Mouse (Mus musculus): ENCODE results near the gene Zfp575.
"Not testable (repeated sequence)": the region's sequence is repeated elsewhere in the genome, so short reads cannot be mapped to it uniquely, and the experiment has no call there.

The Zfp575 gene

DNA sequence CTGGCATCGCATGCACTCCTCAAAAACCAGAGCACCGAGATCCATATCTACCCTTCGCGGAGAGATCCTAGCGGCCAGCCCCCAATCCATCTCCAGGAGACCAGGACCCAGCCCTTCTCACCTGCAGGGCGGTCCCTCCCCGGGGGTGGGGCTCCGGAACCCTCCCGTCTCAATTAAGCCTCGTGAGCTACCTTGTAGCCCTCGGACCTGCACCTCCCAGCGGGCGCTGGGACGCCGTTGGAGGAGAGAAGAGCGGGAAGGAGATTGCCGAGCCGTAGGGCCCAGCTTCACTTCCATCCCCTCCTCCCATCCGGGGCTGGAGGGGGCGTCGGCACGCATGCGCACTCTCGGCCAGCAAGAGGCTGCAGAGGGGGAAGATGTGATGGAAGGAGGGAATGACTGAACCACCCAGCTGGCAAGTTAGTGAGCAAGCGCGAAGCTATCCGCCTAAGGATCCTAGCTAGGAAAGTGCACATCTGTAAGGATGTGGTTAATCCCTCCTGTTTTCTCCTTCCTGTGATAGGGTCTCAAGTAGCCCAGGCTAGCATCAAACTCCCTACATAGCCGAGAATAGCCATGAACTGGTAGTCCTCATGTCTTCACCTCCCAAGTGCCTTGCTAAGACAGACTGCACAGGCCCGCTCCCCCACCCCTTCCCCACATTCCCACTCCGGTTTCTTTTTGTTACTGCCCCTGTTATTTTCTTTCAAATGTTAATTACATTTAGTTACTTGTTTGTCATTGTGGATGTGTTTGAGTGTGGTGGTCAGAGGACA is at the start of gene Zfp575, which contains the start of gene Ethe1:
Gene Zfp575 (minus strand): TSS at position 312 of the 776 bp plus-strand sequence.
Gene Ethe1 (plus strand): TSS at position 214 of the 776 bp plus-strand sequence.
- DNase-seq (ENCODE audit: extremely low read depth, low read depth), result no peak

DNA sequence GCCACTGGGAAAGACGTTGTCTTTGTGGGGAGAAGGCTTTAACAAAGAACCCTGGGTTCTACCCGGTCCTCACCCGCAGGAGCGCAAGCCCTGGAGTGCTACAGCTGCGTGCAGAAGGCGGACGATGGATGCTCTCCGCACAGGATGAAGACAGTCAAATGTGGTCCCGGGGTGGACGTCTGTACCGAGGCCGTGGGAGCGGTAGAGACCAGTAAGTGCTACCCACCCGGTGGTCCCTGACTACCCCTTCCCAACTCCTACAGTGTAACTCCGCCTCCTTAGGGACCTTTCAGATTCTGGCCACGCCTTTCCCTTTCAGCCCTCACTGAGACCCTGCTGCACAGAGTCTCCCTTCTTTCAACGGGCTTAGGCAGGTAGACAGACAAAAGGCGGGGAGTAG is 49.6 kb upstream of the Zfp575 start:
- no peak for DNase-seq (ENCODE audit: extremely low read depth, low read depth)

DNA sequence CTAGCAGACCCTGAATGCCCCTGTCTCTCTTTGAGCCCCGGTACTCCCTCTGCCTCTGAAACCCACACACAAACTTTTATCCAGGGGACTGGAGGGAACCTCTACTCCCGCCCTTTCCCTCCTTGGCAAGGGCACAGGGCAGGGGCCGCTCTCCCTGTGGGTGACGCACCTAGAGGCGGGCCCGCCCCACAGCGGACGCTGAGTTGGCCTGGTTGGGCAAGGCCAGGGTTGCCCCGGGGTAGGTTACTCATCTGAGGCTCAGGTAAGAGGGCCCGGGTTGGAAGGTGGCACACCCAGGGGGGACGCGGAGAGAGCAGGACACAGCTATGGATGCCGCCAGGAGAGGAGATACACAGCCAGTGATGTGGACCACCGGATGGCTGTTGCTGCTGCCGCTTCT is 48.8 kb upstream of the Zfp575 start, which contains the start of gene Lypd3:
Gene Lypd3 (plus strand): TSS at position 287 of the 400 bp plus-strand sequence.
- DNase-seq (ENCODE audit: extremely low read depth, low read depth), result no peak

DNA sequence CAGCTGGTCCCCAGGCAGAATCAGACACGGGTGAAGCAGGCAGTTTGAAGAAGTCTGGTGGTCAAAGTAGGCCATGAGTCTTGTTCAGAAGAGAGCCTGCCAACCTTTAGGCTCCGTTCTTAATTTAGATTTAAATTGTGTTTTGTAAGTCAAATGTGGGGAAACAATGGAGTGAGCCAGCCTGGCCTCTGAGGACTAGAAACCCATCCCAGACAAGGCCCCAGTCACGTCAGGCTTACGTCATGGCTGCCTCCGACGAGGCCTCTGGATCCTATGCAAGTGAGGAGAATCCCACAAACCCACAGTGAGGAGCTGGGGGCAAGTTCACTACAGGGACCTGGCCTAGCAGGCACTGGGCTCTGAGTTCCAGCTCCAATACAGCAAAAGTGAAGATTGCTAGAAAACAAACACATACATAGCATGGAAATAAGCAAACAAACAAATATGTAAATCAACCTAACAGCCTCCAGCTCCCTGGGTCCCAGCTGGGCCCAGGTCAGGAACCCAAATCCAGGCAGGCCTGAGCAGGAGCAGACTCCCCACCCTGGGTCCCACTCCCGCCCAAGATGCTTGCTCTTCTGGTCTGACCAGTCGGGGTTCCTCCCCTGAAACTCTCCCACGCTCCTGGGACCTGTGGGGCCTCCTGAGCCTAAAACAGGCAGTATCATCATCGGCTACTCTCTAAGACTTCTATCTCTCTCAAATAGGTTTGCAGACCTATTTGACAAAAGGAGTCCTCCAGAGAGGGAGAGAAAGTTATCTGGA is 42.9 kb upstream of the Zfp575 start:
- DNase-seq (ENCODE audit: extremely low read depth, low read depth), result no peak

DNA sequence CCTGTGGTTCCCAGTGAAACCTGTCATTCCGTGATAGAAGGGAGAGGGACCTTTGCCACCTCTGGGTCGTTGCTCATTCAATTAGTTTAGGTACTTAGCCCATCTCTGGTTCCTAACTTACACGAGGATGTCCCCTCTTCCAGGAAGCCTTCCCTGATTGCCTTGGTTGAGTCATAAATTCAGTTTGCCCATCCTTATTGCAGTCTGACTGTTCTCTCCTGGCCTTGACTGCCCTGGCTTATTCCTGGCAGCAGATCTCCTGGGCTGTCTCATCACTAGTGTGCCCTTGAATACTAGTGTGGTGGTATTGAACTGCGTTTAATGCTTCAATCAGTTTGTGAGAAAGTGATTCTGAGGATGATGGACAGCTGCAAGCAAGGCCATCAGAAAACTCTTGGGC is 42.2 kb upstream of the Zfp575 start:
- no peak for DNase-seq (ENCODE audit: extremely low read depth, low read depth)

DNA sequence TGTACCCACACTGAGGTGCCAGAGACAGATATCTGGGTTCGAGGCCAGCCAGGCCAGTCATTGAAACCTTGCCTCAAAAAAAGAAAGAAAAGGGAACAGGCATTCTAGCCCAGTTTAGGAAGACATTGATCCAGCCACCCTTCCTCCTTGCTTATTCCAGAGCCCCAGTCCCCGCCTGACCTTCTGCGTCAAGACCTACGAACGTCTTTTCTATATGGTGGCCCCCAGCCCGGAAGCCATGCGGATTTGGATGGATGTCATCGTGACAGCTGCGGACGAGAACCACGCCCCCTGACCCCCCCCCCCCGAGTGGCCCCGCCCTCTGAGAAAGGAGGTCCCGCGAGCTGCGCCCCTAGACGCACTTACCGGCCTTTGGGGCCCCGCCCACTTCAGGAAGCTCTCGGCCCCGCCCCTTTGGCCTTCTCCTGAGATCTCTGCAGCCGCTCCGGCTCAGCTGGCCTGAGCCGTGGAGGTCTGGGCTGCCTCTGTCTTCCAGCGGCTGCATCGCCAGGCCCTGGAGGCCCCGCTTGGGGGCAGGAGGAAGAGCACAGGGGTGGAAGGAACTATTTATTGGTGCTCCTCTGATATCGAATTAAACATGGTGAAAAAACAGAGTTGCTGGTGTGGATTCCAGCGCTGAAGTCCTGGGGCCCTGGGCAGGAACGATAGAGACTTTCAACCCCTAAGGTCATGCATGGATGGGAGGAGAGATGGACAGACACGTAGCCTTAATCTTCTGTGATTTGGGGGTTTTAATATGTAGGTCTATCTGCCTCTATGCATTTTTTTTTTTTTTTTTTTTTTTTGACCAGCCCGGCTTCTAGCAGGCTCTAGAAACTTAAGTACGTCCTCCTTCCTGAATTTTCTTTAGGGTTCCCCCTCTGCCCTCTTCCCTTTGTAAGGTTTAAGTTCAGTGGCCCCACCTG is 41.5 kb upstream of the Zfp575 start:
- DNase-seq (ENCODE audit: extremely low read depth, low read depth), result peak; percentile 31

DNA sequence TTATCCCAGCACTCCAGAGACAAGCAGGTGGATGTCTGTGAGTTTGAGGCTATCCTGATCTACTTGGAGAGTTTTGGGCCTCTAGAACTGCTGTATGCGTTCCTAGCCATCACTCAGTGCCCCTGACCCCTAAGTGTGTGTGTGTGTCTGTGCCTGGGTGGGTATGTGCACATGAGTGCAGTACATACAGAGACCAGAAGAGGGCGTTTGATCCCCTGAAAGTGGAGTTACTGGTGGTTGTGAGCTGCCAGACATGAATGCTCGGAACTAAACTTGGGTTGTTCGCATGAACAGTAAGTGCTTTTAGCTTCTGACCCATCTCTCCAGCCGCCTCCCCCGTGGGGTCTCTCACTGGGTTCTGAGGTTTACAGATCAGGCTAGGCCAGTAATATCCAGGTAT is 35.5 kb upstream of the Zfp575 start:
- DNase-seq (ENCODE audit: extremely low read depth, low read depth), result no peak

DNA sequence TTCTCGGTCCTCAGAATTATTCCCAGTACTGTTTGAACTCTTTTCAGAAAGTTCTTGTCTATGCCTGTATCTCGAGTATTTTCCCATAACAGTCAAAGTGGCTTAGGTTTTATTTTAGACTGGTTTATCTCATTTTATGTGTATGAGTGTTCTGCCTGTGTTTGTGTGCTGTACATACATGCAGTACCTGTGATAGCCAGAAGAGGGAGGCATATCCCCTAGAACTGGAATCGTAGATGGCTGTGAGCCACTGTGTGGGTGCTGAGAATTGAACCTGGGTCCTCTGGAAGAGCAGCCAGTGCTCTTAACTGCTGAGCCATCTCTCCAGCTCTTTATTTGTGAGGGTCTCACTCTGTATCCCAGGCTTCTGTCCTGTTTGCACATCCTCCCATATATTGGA is 33.8 kb upstream of the Zfp575 start:
- no peak for DNase-seq (ENCODE audit: extremely low read depth, low read depth)

DNA sequence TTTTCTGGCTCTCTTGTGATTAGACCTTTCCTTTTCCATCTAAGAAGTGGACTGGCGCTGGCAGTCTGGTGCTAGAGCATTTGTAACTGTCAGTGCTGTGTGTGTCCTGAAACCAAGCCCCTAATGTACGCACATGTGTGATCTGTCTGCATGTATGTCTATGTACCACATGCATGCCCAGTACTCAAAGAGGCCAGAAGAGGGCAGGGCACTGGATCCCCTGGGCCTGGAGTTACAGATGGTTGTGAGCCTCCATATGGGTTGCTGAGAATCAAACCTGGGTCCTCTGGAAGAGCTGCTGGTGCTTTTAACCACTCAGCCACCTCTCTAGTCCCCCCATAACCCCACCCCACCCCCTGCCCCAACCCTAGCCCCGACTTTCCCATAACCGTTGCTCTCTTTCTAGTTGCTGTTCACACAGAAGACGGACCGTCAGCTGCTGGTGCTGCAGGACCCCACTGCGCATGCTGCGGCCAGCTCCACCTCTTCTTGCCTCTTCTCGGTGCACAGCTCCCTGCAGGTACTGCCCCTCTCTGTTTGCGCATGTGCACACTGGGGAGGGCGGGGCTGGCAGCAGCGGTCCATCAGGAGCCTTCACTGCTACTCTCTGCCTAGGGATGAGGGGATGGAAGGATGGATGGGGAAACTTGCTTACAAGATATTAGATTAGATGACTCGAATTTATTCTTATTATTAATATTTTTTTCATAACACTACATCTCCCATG is 32.4 kb upstream of the Zfp575 start:
- DNase-seq (ENCODE audit: extremely low read depth, low read depth), result no peak

DNA sequence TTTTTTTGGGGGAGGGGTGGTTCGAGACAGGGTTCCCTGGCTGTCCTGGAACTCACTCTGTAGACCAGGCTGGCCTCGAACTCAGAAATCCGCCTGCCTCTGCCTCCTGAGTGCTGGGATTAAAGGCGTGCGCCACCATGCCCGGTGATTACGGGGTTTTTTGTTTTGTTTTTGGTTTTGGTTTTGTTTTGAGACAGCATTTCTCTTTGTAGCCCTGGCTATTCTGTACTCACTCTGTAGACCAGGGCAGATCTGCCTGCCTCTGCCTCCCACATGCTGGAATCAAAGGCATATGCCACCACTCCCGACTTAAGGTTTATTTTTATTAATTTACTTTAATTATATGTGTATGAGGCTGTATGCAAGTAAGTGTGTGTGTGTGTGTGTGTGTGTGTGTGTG is 30.9 kb upstream of the Zfp575 start:
- DNase-seq (ENCODE audit: extremely low read depth, low read depth), result not testable (repeated sequence)

DNA sequence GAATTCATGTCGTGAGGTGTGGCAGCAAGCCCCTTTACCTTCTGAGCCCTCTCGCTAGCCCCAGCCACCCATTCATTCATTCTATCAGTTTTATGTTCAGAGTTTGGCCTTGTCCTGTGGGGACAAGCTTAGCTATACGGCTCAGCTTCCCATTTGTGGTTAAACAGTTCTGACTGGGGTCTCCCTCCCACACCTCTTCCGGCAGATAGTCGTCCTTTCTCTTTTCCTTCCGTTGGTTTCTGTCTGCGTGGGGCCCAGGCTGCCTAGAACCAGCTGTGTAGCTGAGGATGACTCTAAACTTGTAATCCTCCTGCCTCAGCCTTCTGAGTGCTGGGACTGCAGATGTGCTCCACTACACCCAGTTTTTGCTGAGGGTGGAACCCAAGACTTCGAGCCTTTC is 30.3 kb upstream of the Zfp575 start:
- peak; percentile 76 for DNase-seq (ENCODE audit: extremely low read depth, low read depth)

DNA sequence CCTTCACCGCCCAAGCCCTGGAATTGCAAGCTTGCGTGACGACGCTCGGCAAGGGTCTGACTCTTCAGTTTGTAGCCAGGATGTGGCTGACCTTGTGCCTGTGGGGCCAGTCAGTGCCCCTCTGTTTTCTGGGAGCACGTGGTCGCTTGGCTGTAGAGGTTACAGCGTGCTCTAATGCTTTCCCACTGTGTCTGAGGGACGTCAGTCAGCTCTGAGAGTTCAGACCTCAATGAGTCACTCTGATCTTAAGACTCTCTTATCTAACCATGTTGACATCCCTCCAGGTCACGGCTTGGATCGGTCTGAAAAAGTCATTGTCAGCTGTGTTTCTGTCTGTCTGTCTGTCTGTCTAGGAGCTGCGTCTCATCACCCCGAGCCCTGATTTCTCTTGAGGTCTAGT is 27.4 kb upstream of the Zfp575 start:
- no peak for DNase-seq (ENCODE audit: extremely low read depth, low read depth)

DNA sequence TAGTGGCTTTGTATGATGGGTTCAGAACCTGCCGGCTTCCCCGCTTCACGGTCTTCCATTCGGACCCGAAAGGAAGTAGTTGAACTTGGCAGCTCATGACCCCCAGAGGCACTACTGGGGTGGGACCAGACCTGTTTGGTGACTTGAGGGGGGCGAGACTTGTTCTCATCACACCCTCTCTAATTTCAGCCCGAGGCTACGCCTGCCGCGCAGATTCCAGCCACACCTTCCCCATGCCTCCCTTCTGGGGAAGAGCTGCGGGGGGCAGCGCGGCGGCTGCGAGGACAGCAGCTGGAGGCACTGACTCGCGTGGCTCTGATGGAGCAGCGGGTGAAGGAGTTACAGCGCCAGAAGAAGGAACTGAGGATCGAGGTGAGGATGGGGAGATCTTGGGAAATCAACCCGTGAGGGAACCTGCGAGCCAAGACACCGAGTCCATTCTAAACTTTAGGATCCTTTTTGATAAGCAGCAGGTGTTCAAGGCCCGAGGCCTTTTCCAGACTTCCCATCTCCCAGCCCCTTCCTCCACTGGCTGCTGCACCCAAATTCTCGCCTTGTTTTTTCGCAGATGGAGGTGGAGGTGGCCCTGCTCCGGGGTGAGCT is 25.0 kb upstream of the Zfp575 start:
- no peak for DNase-seq (ENCODE audit: extremely low read depth, low read depth)

DNA sequence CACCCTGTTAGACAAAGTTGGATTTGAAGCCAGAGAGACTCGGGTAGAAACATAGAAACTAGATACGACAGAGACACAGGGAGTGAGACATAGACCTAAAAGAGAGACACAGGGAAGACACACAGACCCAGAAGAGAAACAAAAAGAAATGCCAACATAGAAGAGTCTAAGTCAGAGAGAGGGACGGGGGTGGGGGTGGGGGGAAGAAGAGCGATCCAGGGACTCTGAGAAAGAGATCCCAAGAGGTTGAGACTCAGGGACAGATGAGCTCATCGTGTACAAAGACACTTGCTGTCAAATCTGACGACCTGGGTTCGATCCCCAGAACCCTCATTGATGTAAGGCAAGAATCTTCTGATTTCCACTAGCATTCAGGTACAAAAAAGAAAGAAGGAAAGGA is 24.3 kb upstream of the Zfp575 start:
- no peak for DNase-seq (ENCODE audit: extremely low read depth, low read depth)

DNA sequence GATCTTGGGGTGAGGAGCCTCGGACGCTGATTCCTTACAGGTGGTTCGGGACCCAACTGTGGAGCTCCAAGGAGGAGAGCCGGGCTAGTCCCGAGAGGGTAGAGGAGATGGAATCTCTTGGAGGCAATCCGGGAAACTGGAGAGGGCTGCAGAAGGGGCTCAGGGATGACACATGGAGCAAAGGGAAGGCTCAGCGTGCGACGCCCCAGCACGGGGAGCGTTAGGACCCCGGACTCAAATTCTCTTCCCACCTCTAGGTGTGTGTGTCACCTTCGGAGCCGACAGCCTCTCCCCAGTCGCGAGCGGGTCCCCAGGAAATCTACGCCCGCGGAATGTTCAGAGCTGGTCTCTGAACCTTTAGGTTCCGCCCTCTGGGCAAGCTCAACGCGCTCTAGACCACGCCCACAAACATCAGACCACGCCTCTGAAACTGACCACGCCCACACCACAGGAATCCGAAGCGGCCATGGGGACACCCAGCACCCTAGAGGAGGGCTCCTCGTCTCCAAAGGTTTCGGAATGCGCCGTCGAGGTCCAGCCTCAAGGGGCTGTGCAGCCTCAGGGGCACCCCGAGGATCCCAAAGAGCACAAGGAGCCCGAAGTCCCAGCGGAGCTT is 23.5 kb upstream of the Zfp575 start:
- peak; percentile 76 for DNase-seq (ENCODE audit: extremely low read depth, low read depth)

DNA sequence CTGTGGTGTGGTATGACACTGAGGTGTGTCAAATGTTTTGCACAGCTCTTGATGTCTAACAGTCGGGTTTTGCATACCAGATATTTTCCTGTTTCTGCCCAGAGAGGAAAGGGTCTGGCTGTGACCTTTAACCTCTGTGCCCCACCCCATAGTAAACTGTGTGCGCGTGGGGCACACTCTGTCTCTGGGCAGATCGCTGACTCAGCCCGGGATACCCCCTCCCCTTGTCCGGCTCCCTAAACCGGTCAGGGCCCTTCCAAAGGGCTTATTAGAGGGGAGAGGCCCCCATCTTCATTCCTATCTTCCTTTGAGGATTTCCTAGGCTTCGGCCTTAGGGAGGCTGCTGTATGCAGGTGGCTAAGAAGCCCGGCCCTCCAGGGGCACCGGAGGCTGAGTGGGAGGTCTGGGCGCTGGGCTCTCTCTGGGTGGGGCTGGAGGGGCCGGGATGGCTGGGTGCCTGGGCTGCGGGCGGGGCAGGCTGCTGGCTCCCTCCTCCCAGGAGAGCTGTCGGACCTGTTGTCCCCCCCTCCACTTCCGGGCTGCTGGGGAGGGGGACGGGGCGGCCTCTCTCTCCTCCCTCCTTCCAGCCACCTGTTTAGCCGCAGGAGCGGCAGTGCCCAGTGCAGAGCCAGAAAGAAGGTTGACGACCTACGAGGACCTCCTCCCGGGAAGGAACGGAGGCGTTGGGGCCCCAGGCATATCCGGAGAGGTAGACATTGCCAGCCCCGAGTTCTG is 22.9 kb upstream of the Zfp575 start, which contains the start of gene Phldb3:
Gene Phldb3 (plus strand): TSS at position 620 of the 735 bp plus-strand sequence.
- DNase-seq (ENCODE audit: extremely low read depth, low read depth), result no peak

DNA sequence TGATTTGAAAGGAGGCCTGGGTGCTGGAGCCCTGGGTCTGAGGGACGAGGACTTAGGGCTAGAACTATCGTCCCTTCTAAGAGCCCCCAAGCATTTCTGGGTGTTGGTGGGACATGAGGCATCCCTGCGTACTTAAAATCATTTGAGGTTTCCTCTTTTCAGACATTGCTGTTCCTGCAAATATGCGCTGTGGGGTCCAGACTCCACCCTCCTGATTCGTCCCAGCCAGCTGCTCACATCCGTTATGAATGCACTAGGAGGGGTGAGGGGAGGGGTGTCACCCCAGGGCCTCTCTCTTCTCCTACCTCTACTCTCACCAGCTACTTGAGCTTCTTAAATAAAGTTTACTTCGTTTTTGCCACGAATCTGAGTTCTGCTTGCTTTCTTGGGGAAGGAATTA is 21.1 kb upstream of the Zfp575 start:
- DNase-seq (ENCODE audit: extremely low read depth, low read depth), result no peak

DNA sequence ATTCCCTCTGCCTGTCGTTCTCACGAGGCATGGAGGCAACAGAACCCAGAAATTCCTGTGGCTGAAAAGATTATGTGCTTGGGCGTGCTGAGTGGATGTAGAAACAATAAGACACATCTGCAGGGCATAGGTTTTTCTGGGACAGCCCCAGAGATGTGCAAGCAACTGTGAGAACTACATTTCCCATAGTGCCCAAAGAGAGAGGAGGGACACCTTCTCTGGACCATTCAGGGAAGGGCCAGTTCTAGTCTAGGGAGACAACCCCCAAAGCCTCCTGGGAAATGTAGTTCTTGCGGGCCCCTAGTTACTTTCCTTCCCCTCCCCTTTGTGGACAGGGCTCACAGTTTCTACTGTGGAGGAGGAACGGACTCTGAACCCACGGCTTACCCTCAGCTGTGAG is 20.6 kb upstream of the Zfp575 start:
- DNase-seq (ENCODE audit: extremely low read depth, low read depth), result no peak

DNA sequence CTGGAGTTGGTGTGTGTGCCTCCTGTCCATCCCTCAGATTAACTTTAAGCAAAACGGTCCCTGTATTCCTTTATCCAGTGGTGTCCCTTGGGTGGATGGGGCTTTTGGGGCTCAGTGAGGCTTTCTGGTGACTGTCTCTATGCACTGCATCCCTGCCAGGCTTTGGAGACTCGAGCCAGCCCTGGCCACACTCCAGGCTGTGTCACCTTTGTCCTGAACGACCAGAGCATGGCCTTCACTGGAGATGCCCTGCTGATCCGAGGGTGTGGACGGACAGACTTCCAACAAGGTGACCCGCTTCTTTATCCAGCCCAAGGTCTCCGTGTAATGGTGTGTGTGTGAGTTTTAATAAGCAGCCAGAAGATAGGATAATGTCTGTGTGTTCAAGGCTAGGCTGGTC is 18.6 kb upstream of the Zfp575 start:
- no peak for DNase-seq (ENCODE audit: extremely low read depth, low read depth)

Measured in MEL-GATA-1-ER (cell line).